Mouse (Mus musculus) layer of hippocampus, adult 6 months (tissue): ENCODE data around the gene Dusp7. TPM values are rescaled to one million over a fixed set of nuclear protein-coding genes. Genes with fewer than 3 reads are reported as not detected.

Source experiments
- long read RNA-seq, 2 experiments: library from polyadenylated mRNA; unstranded; transcript quantifications; one replicate each; pipeline ENCODE4 v2.0.0; 2019 to 2020
- polyA plus RNA-seq: library from polyadenylated mRNA; unstranded; fragments of <200 nt; fragmentation: Nextera tagmentation; gene quantifications from 2 replicates; pipeline ENCODE4 v1.2.3, GENCODE M21; 2021

Gene Dusp7
- 12.0 and 14.6 TPM in 2 replicates for polyA plus RNA-seq
- long read RNA-seq, experiment 1, partial matches to known transcripts: 1 of 13 reads
- long read RNA-seq, experiment 1, other reads (novel, unspliced or antisense): 11 of 13 reads
- long read RNA-seq, experiment 2, transcript Dusp7-201 (3 exons, 3,213 nt): major isoform, 10 of 36 reads
- long read RNA-seq, experiment 2, partial matches to known transcripts: 14 of 36 reads
- long read RNA-seq, experiment 2, other reads (novel, unspliced or antisense): 10 of 36 reads

DNA sequence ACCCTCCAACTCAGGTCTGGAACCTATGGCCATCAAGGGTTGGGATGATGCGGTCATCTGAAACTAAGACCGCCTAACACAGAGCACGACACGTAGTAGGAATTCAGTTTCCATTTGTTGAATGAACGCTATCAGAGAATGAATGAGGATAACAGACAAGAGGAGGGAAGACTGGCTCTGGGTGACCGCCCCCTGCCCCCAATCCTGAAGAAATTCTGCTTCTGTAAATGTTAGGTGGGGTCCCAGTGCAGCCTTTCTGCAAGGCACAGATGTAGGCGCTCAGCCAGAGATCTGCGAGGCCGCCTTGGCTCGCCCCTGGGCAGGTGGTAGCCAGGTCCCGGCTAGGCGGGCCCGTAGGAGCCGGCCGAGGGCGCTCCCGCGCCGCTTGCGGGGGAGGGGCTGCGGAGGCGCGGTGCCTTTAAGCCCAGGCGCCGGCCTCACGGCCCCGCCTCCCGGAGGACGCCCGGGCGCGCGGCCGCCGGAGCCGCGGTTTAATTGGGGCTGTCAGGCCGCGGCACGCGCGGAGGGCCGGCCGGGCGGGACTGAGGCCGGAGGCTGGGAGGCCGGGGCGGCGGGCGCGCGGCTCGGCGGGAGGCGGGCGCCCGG, at the start of gene Dusp7:
Dusp7 (plus strand) TSS at position 521 of the 606 bp plus-strand sequence.

Other genes starting within 250 kb of the Dusp7 start
- gene Glyctk, start 210.5 kb upstream of the Dusp7 start, polyA plus RNA-seq: 0.88 and 0.98 TPM in 2 replicates
- 42.3 and 42.8 TPM in 2 replicates for gene Wdr82, start 197.7 kb upstream of the Dusp7 start, polyA plus RNA-seq
- 16.0 and 20.8 TPM in 2 replicates for gene Ppm1m, start 168.9 kb upstream of the Dusp7 start, polyA plus RNA-seq
- 58.5 and 63.2 TPM in 2 replicates for gene Twf2, start 165.5 kb upstream of the Dusp7 start, polyA plus RNA-seq
- gene Tlr9, start 146.0 kb upstream of the Dusp7 start, polyA plus RNA-seq: 0.38 and 0.40 TPM in 2 replicates
- 78.2 and 79.3 TPM in 2 replicates for gene Alas1, start 120.0 kb upstream of the Dusp7 start, polyA plus RNA-seq
- 23.8 and 25.6 TPM in 2 replicates for gene Poc1a, start 87.6 kb upstream of the Dusp7 start, polyA plus RNA-seq
- 582 and 680 TPM in 2 replicates for gene Rpl29, start 60.8 kb downstream of the Dusp7 start, polyA plus RNA-seq
- 7.1 and 10.5 TPM in 2 replicates for gene Acy1, start 69.7 kb downstream of the Dusp7 start, polyA plus RNA-seq
- 11.8 and 17.3 TPM in 2 replicates for gene Abhd14b, start 78.8 kb downstream of the Dusp7 start, polyA plus RNA-seq
- gene Abhd14a, start 79.0 kb downstream of the Dusp7 start, polyA plus RNA-seq: 61.5 and 66.8 TPM in 2 replicates
- 59.2 and 69.0 TPM in 2 replicates for gene Pcbp4, start 84.7 kb downstream of the Dusp7 start, polyA plus RNA-seq
- 8.8 and 11.7 TPM in 2 replicates for gene Gpr62, start 97.3 kb downstream of the Dusp7 start, polyA plus RNA-seq
- gene Rrp9, start 107.3 kb downstream of the Dusp7 start, polyA plus RNA-seq: 23.3 and 24.9 TPM in 2 replicates
- gene Parp3, start 108.3 kb downstream of the Dusp7 start, polyA plus RNA-seq: 3.5 and 3.9 TPM in 2 replicates
- not detected in 2 replicates for gene Iqcf1, start 131.3 kb downstream of the Dusp7 start, polyA plus RNA-seq
- not detected in 2 replicates for gene Iqcf5, start 145.9 kb downstream of the Dusp7 start, polyA plus RNA-seq
- not detected in 2 replicates for gene Iqcf3, start 193.0 kb downstream of the Dusp7 start, polyA plus RNA-seq
- gene Iqcf4, start 202.4 kb downstream of the Dusp7 start, polyA plus RNA-seq: not detected in 2 replicates